Mouse (Mus musculus) E14TG2a.4 (cell line): ENCODE measurements around the gene Gpd1.

Experiments used
- CTCF ChIP-seq: conservative IDR thresholded peaks from 2 replicates; pipeline ENCODE4 v1.5.1; 2014; ENCODE audit warnings: low read length
- POU5F1 ChIP-seq: IDR thresholded peaks from 2 replicates; pipeline ENCODE4 v1.6.1; 2014; ENCODE audit warnings: low read length, borderline replicate concordance

DNA sequence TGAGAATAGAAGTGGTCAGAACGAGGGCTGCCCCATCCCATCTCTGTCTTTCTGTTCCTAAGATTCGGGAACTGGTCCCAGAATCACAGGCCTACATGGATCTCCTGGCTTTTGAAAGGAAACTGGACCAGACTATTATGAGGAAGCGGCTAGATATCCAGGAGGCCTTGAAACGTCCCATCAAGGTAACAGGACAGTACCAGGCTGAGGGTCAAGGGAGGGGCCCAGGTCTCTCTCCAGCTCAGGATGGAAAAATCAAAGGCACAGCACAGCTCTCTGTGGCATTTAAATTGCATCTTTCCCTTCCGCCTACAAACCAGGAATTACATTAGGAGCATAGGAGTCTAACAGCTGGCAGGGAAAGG is 13.7 kb upstream of the Gpd1 start:
- TF ChIP-seq CTCF (no peak), POU5F1 (no peak)
